In genomic region chr19:27429745-27430251, GRCm38 (mm10) we compare ENCODE assay signal across 8 mouse cellular contexts. TPM values are rescaled to one million over a fixed set of nuclear protein-coding genes. Genes with fewer than 3 reads are reported as not detected.
DNase-seq lines count a peak whose midpoint lies in the region; ATAC-seq and TF ChIP-seq lines count a peak whose summit lies in the region.

Pum3 (minus strand) TSS chr19:27429825.

- peak within 1 kb of the TSS; percentile 45; the same call in 1 of the 2 replicates for H3K27ac ChIP-seq in ES-Bruce4 (ENCODE audit: insufficient read depth, low read length)
- peak within 1 kb of the TSS; percentile 86 for H3K27ac ChIP-seq in forebrain, embryonic 13.5 days
- peak within 1 kb of the TSS; percentile 96 for H3K27ac ChIP-seq in liver, postnatal 0 days (ENCODE audit: low read depth)
- peak within 1 kb of the TSS; percentile 82 for H3K27ac ChIP-seq in neural tube, embryonic 14.5 days (ENCODE audit: low read depth, low read length)

- TF ChIP-seq POLR2A in ES-Bruce4 (IDR thresholded peaks at IDR 0.05; ENCODE audit: insufficient read depth, low read length) = peak; percentile 52

- no peak for TF ChIP-seq CTCF in ES-Bruce4 (IDR thresholded peaks at IDR 0.05; ENCODE audit: low read depth, low read length)
- TF ChIP-seq CTCF in liver, postnatal 0 days (IDR thresholded peaks at IDR 0.05; ENCODE audit: low read depth) = no peak

- peak; percentile 99 for DNase-seq in heart, postnatal 10 days
- peak; percentile 98 for DNase-seq in large intestine, adult 2 months (ENCODE audit: low read depth, low spot score)
- peak; percentile 95 for DNase-seq in liver, postnatal 0 days
- peak; percentile 93 for DNase-seq in testis, postnatal 10 days (ENCODE audit: low spot score)

- H3K36me3 ChIP-seq in ES-Bruce4 (ENCODE audit: control insufficient read depth, insufficient read depth, low read length, poor library complexity, severe bottlenecking) = peaks cover 21% of the 10 kb centered on the region
- H3K36me3 ChIP-seq in forebrain, embryonic 13.5 days (ENCODE audit: poor library complexity, severe bottlenecking) = peaks cover 11% of the 10 kb centered on the region
- H3K36me3 ChIP-seq in liver, postnatal 0 days (replicated peaks; ENCODE audit: insufficient read depth, low read length) = peaks cover 9% of the 10 kb centered on the region
- peaks cover 7% of the 10 kb centered on the region; the same call in 1 of the 2 replicates for H3K36me3 ChIP-seq in neural tube, embryonic 14.5 days (ENCODE audit: control insufficient read depth, insufficient read depth, low read length)

- H3K4me2 ChIP-seq in forebrain, embryonic 13.5 days = peak within 1 kb of the TSS; percentile 95
- H3K4me2 ChIP-seq in liver, postnatal 0 days (ENCODE audit: low read depth, low read length) = peak within 1 kb of the TSS; percentile 95
- peak within 1 kb of the TSS; percentile 75 for H3K4me2 ChIP-seq in neural tube, embryonic 14.5 days (ENCODE audit: low read depth, low read length)

- peak; percentile 97 for ATAC-seq in cerebellum, adult (ENCODE audit: insufficient number of reproducible peaks, low FRiP score, low TSS enrichment)
- peak; percentile 98 for ATAC-seq in forebrain, embryonic 13.5 days
- ATAC-seq in liver, postnatal 0 days = peak; percentile 98
- peak; percentile 97 for ATAC-seq in neural tube, embryonic 14.5 days (ENCODE audit: low read depth)

- peak within 1 kb of the TSS; percentile 99 for H3K4me3 ChIP-seq in ES-Bruce4 (ENCODE audit: low read depth, low read length)
- peak within 1 kb of the TSS; percentile 88 for H3K4me3 ChIP-seq in forebrain, embryonic 13.5 days
- peak within 1 kb of the TSS; percentile 89 for H3K4me3 ChIP-seq in liver, postnatal 0 days (ENCODE audit: low read depth, low read length)
- H3K4me3 ChIP-seq in neural tube, embryonic 14.5 days (ENCODE audit: low read depth, low read length) = peak within 1 kb of the TSS; percentile 76

- TF ChIP-seq EP300 in ES-Bruce4 (IDR thresholded peaks at IDR 0.05; ENCODE audit: insufficient read depth, low read depth, low read length) = no peak
- peak; percentile 91 for TF ChIP-seq EP300 in liver, postnatal 0 days (IDR thresholded peaks at IDR 0.05; ENCODE audit: low read depth)

- H3K9me3 ChIP-seq in ES-Bruce4 (replicated peaks; ENCODE audit: control insufficient read depth, insufficient read depth, low read length, poor library complexity, severe bottlenecking) = no peaks in the 10 kb centered on the region
- H3K9me3 ChIP-seq in forebrain, embryonic 13.5 days (replicated peaks) = no peaks in the 10 kb centered on the region
- H3K9me3 ChIP-seq in liver, postnatal 0 days (ENCODE audit: low read length) = no peaks in the 10 kb centered on the region
- no peaks in the 10 kb centered on the region for H3K9me3 ChIP-seq in neural tube, embryonic 14.5 days (ENCODE audit: control insufficient read depth, low read length)

- no peaks in the 10 kb centered on the region for H3K27me3 ChIP-seq in ES-Bruce4 (ENCODE audit: control insufficient read depth, insufficient read depth, low read length, poor library complexity, severe bottlenecking)
- no peaks in the 10 kb centered on the region for H3K27me3 ChIP-seq in forebrain, embryonic 13.5 days
- no peaks in the 10 kb centered on the region for H3K27me3 ChIP-seq in liver, postnatal 0 days (ENCODE audit: insufficient read depth, low read length)
- H3K27me3 ChIP-seq in neural tube, embryonic 14.5 days (ENCODE audit: control insufficient read depth, insufficient read depth, low read length) = no peaks in the 10 kb centered on the region; the same call in 1 of the 2 replicates

- peak within 1 kb of the TSS; percentile 81 for H3K9ac ChIP-seq in ES-Bruce4 (ENCODE audit: low read depth, poor library complexity, severe bottlenecking)
- peak within 1 kb of the TSS; percentile 81 for H3K9ac ChIP-seq in forebrain, embryonic 13.5 days
- H3K9ac ChIP-seq in liver, postnatal 0 days (replicated peaks) = peak within 1 kb of the TSS; percentile 84
- peak within 1 kb of the TSS; percentile 59 for H3K9ac ChIP-seq in neural tube, embryonic 14.5 days (replicated peaks; ENCODE audit: low read depth, low read length)

- WGBS in forebrain, embryonic 13.5 days = under 1% methylated on average over 40 of the region's 40 CpGs
- under 1% methylated on average over 40 of the region's 40 CpGs for WGBS in large intestine, adult 2 months
- under 1% methylated on average over 39 of the region's 40 CpGs for WGBS in liver, postnatal 0 days (ENCODE audit: insufficient replicate concordance)
- WGBS in neural tube, embryonic 14.5 days = 0% methylated on average over 40 of the region's 40 CpGs

- intact Hi-C loops in heart, postnatal 10 days (cut with DNase I) = loop anchor here (5.0 kb wide), 4 partner anchors 307 to 822 kb away; partner anchors contain the start of gene Smarca2

- H3K4me1 ChIP-seq in ES-Bruce4 (ENCODE audit: control insufficient read depth, insufficient read depth, low read length) = no peaks in the 10 kb centered on the region
- H3K4me1 ChIP-seq in forebrain, embryonic 13.5 days = peaks cover 26% of the 10 kb centered on the region
- peaks cover 23% of the 10 kb centered on the region for H3K4me1 ChIP-seq in liver, postnatal 0 days (ENCODE audit: insufficient read depth)
- peaks cover 9% of the 10 kb centered on the region for H3K4me1 ChIP-seq in neural tube, embryonic 14.5 days (ENCODE audit: control insufficient read depth, insufficient read depth, low read length)

RNA-seq across cellular contexts. Expression of gene Pum3, which starts in this region (rescaled TPM):
- polyA plus RNA-seq in ES-Bruce4 (2011; ENCODE audit: insufficient read depth, insufficient read length, low read depth, missing spikeins) = 178 and 201 TPM in 2 replicates
- 74.0 and 88.8 TPM in 2 replicates for polyA plus RNA-seq in forebrain, embryonic 13.5 days (2015; fragmentation: Nextera tagmentation; extraction: Ambion mirVana)
- 10 to 100 TPM; 30.1 to 38.1 TPM for total RNA-seq in heart, postnatal 10 days (2021)
- 13.1 and 13.7 TPM in 2 replicates for polyA plus RNA-seq in large intestine, adult 2 months (2012; rRNA removed)
- 32.7 and 37.8 TPM in 2 replicates for polyA plus RNA-seq in liver, postnatal 0 days (2015; fragmentation: Nextera tagmentation; extraction: Ambion mirVana)
- polyA plus RNA-seq in neural tube, embryonic 14.5 days (2014; fragmentation: Nextera tagmentation; extraction: Ambion mirVana) = 51.2 and 57.1 TPM in 2 replicates

Comparison
In these comparisons a context has a peak if more than half of its experiments do, and no peak if none do; other contexts are left out.
1. Peak in every context shown above with its lines: DNase-seq, ATAC-seq, H3K4me3 ChIP-seq and H3K27ac ChIP-seq.
2. H3K27ac ChIP-seq: peak in every context shown above with its lines; median percentile 96 in liver, postnatal 0 days; 86 in forebrain, embryonic 13.5 days; 82 in neural tube, embryonic 14.5 days; 45 in ES-Bruce4.